Mouse (Mus musculus) liver, embryonic 15.5 days (tissue): ENCODE measurements around the gene Ubxn7. TPM values are rescaled to one million over a fixed set of nuclear protein-coding genes. Genes with fewer than 3 reads are reported as not detected.

ENCODE experiments used
- ATAC-seq: fragments of 200-750 bp; cut with Nextera tagmentation; 2 replicates; pipeline ENCODE4 v1.8.0; 2017; ENCODE audit warnings: moderate number of reproducible peaks, mild to moderate bottlenecking, moderate library complexity; ENCODE audit not compliant: insufficient read depth
- H3K27ac ChIP-seq: fragments of 300-500 bp; sonication (generic); replicated peaks from 2 replicates; pipeline ENCODE4 v1.5.1; 2015; ENCODE audit warnings: mild to moderate bottlenecking, inconsistent platforms
- H3K27me3 ChIP-seq: fragments of 300-500 bp; sonication (generic); 2 replicates; pipeline ENCODE4 v1.6.1; 2015; ENCODE audit warnings: mild to moderate bottlenecking, inconsistent platforms
- H3K36me3 ChIP-seq: fragments of 300-500 bp; sonication (generic); replicated peaks from 2 replicates; pipeline ENCODE4 v1.6.1; 2015; ENCODE audit warnings: moderate library complexity, mild to moderate bottlenecking, inconsistent platforms
- H3K4me1 ChIP-seq: fragments of 300-500 bp; sonication (generic); replicated peaks from 2 replicates; pipeline ENCODE4 v1.6.1; 2015; ENCODE audit warnings: inconsistent platforms
- H3K4me2 ChIP-seq: fragments of 300-500 bp; sonication (generic); 2 replicates; pipeline ENCODE4 v1.6.1; 2015; ENCODE audit warnings: moderate library complexity, mild to moderate bottlenecking, inconsistent platforms
- H3K4me3 ChIP-seq: fragments of 300-500 bp; sonication (generic); replicated peaks from 2 replicates; pipeline ENCODE4 v1.5.1; 2015; ENCODE audit warnings: mild to moderate bottlenecking, inconsistent platforms
- H3K9ac ChIP-seq: fragments of 300-500 bp; sonication (generic); 2 replicates; pipeline ENCODE4 v1.6.1; 2015; ENCODE audit warnings: moderate library complexity, mild to moderate bottlenecking, inconsistent platforms
- H3K9me3 ChIP-seq: fragments of 300-500 bp; sonication (generic); replicated peaks from 2 replicates; pipeline ENCODE4 v1.6.1; 2016; ENCODE audit warnings: inconsistent platforms
- WGBS: fragments of 180-500 bp; shearing (Covaris S2); methylation state at CpG from one replicate; pipeline ENCODE4 v1.1.7; 2015; ENCODE audit warnings: mixed read lengths; ENCODE audit not compliant: insufficient replicate concordance; 5-methylcytosine and 5-hydroxymethylcytosine counted together
- polyA plus RNA-seq: library from polyadenylated mRNA; unstranded; fragments of >200 nt; fragmentation: Nextera tagmentation; extraction: Ambion mirVana; gene quantifications from 2 replicates; pipeline ENCODE4 v1.2.1, GENCODE M21; 2015

Gene Ubxn7
- polyA plus RNA-seq, 1 experiment from 2014 or later = 7.3 TPM

DNA sequence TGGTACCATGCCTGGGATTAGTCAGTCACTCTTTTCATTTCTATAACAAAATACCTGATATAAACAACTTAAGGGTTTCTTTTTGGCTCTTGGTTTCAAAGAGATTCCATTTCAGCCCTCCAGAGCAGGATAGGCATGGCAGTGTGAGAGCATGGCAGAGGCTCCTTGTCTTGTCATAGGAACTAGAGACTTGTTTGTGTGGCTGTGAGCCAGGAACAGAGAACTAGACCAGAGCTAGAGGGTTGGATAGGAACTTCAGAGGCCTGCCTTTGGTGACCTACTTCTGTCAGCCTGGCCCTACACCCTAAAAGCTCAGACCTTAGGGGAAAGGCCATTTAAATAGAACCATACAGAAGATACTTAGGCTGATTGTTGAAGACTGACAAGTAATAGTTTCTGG is 50.8 kb downstream of the Ubxn7 start:
- Histone ChIP-seq H3K4me1 (peaks cover 4% of the 10 kb centered on the region), H3K27me3 (no peaks in the 10 kb centered on the region), H3K9me3 (no peaks in the 10 kb centered on the region), H3K36me3 (peaks cover 69% of the 10 kb centered on the region), H3K9ac (no peak overlapping the region), H3K4me3 (no peak overlapping the region), H3K4me2 (no peak overlapping the region), H3K27ac (no peak overlapping the region)
- ATAC-seq = no peak

DNA sequence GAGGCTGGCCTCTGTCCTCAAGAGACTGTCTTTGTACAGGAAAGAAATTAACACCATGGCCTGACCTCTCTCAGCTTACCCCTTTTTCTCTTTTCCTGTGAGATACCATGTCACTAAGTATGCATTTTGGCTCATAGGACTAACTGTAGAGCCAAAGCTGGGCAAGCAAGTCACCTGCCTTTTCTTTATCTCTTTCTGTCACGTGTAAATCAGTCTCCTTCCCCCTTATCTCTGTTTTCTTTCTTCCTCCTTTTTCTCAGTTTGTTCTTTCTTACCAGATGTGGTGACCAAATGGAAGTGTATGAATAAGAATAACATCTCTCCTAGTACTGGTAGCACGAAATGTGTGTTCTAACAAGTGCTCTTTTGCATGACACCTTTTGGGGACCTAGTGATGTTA is 52.8 kb downstream of the Ubxn7 start:
- H3K9me3 ChIP-seq = no peaks in the 10 kb centered on the region
- H3K27ac ChIP-seq = no peak overlapping the region
- H3K27me3 ChIP-seq = no peaks in the 10 kb centered on the region
- WGBS = 33% methylated on average over 2 of the region's 2 CpGs
- H3K4me1 ChIP-seq = peaks cover 10% of the 10 kb centered on the region
- no peak overlapping the region for H3K4me3 ChIP-seq
- no peak overlapping the region for H3K4me2 ChIP-seq
- H3K36me3 ChIP-seq = peaks cover 52% of the 10 kb centered on the region
- ATAC-seq = no peak
- no peak overlapping the region for H3K9ac ChIP-seq

GRCm38 (mm10) chr16:32386826-32387225 is 54.8 kb downstream of the Ubxn7 start:
- no peak for ATAC-seq
- Histone ChIP-seq H3K27me3 (no peaks in the 10 kb centered on the region), H3K4me1 (peaks cover 11% of the 10 kb centered on the region), H3K4me2 (no peak overlapping the region), H3K9ac (no peak overlapping the region), H3K4me3 (no peak overlapping the region), H3K9me3 (no peaks in the 10 kb centered on the region), H3K27ac (no peak overlapping the region), H3K36me3 (peaks cover 50% of the 10 kb centered on the region)
- whole genome bisulfite sequencing = 79% methylated on average over 3 of the region's 3 CpGs

GRCm38 (mm10) chr16:32389049-32389448 is 57.0 kb downstream of the Ubxn7 start:
- Histone ChIP-seq H3K9ac (no peak overlapping the region), H3K9me3 (no peaks in the 10 kb centered on the region), H3K36me3 (peaks cover 33% of the 10 kb centered on the region), H3K4me1 (peaks cover 11% of the 10 kb centered on the region), H3K4me3 (no peak overlapping the region), H3K4me2 (no peak overlapping the region), H3K27ac (0 out of 2 replicates have a peak overlapping the region, but pooled peaks have one; percentile 56), H3K27me3 (no peaks in the 10 kb centered on the region)
- ATAC-seq = no peak

DNA sequence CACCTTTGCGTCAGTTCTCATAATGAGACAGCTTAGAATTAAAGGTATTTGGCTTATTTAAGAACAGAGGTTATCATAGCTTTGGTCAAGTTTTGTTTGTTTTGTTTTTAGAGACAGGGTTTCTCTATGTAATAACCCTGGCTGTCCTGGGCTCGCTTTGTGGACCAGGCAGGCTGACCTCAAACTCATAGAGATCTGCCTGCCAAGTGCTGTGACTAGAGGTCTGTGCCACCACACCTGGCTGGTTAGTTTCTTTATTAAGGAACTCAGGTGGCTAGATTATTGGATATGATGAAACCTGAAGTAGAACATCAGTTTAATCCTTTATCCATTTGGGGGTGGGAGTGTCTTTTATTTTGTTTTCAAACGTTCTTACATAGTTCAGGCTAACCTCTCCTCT is 57.8 kb downstream of the Ubxn7 start:
- Histone ChIP-seq H3K4me1 (peaks cover 9% of the 10 kb centered on the region), H3K9me3 (no peaks in the 10 kb centered on the region), H3K27me3 (no peaks in the 10 kb centered on the region), H3K4me3 (no peak overlapping the region), H3K27ac (no peak overlapping the region), H3K36me3 (peaks cover 30% of the 10 kb centered on the region), H3K4me2 (no peak overlapping the region), H3K9ac (no peak overlapping the region)
- no peak for ATAC-seq
- WGBS = 68% methylated on average over 3 of the region's 3 CpGs

DNA sequence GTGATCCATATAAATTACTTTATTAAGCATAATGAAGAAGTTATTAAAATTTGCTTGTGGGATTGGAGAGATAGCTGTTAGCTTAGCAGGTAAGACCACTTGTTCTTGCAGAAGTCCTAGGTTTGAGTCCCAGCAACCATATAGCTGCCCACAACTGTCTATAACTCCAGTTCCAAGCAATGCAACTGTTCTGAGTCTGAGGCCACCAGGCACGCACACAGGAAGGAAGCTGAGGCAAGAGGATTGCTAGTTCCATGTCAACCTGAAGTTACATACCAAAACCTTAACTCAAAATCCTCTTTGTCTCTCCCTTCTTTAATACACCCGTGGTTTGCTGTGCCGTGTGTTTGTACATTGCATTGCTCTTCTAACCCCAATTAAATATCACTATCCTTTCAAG is 58.8 kb downstream of the Ubxn7 start:
- 60% methylated on average over 3 of the region's 3 CpGs for WGBS
- H3K27ac ChIP-seq = no peak overlapping the region

DNA sequence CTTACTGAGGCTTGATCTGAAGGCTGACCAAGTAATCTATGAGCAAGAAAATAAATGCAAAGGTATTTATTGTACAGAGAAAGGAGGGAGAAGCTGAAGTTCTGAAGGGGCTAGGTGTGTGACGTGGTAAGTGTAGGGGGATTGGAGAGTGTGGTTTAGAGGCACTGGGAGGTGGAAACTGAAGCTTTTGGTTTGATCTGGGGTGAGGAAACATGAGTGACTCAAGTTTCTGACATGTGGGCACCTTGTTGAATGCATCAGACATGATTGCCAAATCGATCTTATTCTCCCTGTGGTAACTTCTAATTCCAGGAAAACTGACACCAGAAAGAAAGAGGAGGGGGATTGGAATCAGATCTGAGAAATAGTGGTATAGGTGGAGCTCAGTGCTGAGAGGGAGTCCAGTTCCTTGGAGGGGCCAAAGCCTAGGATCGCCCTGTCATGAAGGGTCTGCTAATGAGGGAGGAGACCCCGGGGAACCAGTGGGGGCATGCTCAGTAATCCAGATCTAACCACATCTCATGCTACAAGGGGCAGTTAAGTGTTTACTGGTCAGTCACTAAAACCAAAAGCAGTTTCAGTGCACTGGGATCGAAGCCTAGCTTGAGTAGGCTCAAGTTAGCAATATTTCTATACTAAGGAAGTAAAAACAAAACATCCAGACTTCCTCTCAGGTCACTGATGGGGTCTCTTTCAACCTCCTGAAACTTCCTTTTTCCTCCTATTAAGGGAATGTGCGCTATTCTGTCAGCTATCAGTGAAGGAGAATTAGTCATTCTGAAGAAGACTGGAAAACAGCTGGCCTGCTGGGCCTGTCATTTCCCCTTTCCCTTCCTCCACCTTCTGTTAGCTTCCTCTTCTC is 63.9 kb downstream of the Ubxn7 start:
- H3K27ac ChIP-seq = peak overlapping the region; percentile 33; the same call in 1 of the 2 replicates
- H3K27me3 ChIP-seq = no peaks in the 10 kb centered on the region
- peaks cover 10% of the 10 kb centered on the region for H3K36me3 ChIP-seq
- H3K4me1 ChIP-seq = 0 out of 2 replicates have a peak, but pooled peaks cover 4% of the 10 kb centered on the region
- H3K9ac ChIP-seq = no peak overlapping the region
- H3K9me3 ChIP-seq = no peaks in the 10 kb centered on the region
- no peak overlapping the region for H3K4me2 ChIP-seq
- no peak overlapping the region for H3K4me3 ChIP-seq
- ATAC-seq = no peak
- 44% methylated on average over 6 of the region's 6 CpGs for WGBS

More for the DNA sequence above, 58.8 kb downstream of the Ubxn7 start:
- Histone ChIP-seq H3K9ac (no peak overlapping the region), H3K4me1 (peaks cover 7% of the 10 kb centered on the region; the same call in 1 of the 2 replicates), H3K9me3 (no peaks in the 10 kb centered on the region), H3K36me3 (peaks cover 21% of the 10 kb centered on the region), H3K27me3 (no peaks in the 10 kb centered on the region), H3K4me2 (no peak overlapping the region), H3K4me3 (no peak overlapping the region)
- no peak for ATAC-seq

DNA sequence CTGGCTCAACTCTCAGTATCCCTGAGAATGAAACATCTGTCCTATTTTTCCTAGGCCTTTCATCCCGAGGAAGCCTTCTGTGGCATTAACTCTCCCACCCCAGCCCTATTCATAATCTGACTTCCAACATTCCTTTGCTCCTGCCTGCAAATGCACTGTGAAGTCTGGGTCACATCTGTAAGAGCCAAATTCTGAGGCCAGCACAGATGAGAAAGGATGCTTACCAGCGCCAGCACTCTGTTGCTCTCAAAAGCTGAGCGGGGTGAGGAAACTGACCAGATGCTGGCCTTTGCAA is 64.4 kb downstream of the Ubxn7 start:
- H3K9me3 ChIP-seq = no peaks in the 10 kb centered on the region
- 70% methylated on average over 3 of the region's 3 CpGs for WGBS

GRCm38 (mm10) chr16:32398206-32398605 is 66.1 kb downstream of the Ubxn7 start:
- H3K9ac ChIP-seq = no peak overlapping the region
- no peak overlapping the region for H3K27ac ChIP-seq
- no peak overlapping the region for H3K4me2 ChIP-seq
- H3K27me3 ChIP-seq = no peaks in the 10 kb centered on the region
- no peak for ATAC-seq
- no peaks in the 10 kb centered on the region for H3K9me3 ChIP-seq
- H3K36me3 ChIP-seq = peaks cover 1% of the 10 kb centered on the region; the same call in 1 of the 2 replicates
- WGBS = 49% methylated on average over 3 of the region's 3 CpGs
- H3K4me3 ChIP-seq = no peak overlapping the region
- 0 out of 2 replicates have a peak, but pooled peaks cover 4% of the 10 kb centered on the region for H3K4me1 ChIP-seq

More for the DNA sequence above, 64.4 kb downstream of the Ubxn7 start:
- Histone ChIP-seq H3K9ac (no peak overlapping the region), H3K27ac (0 out of 2 replicates have a peak overlapping the region, but pooled peaks have one; percentile 33), H3K27me3 (no peaks in the 10 kb centered on the region), H3K4me1 (0 out of 2 replicates have a peak, but pooled peaks cover 4% of the 10 kb centered on the region), H3K4me2 (no peak overlapping the region), H3K36me3 (peaks cover 5% of the 10 kb centered on the region; the same call in 1 of the 2 replicates), H3K4me3 (no peak overlapping the region)
- no peak for ATAC-seq

- Histone ChIP-seq H3K9ac (no peak within 1 kb of the TSS), H3K4me3 (no peak within 1 kb of the TSS), H3K27ac (no peak within 1 kb of the TSS), H3K4me2 (no peak within 1 kb of the TSS), H3K9me3 (no peaks in the 10 kb centered on the region), H3K27me3 (no peaks in the 10 kb centered on the region), H3K36me3 (no peaks in the 10 kb centered on the region), H3K4me1 (0 out of 2 replicates have a peak, but pooled peaks cover 4% of the 10 kb centered on the region)
- ATAC-seq = no peak
- 76% methylated on average over 7 of the region's 7 CpGs for WGBS
Observed at GRCm38 (mm10) chr16:32400267-32400666, 68.2 kb downstream of the Ubxn7 start, which contains the start of gene Tm4sf19. Gene Tm4sf19 (plus strand): TSS chr16:32400506.

- Histone ChIP-seq H3K4me1 (no peaks in the 10 kb centered on the region), H3K4me2 (no peak overlapping the region), H3K27me3 (no peaks in the 10 kb centered on the region), H3K9ac (no peak overlapping the region), H3K9me3 (no peaks in the 10 kb centered on the region), H3K36me3 (no peaks in the 10 kb centered on the region), H3K4me3 (no peak overlapping the region), H3K27ac (no peak overlapping the region)
- ATAC-seq = no peak
- 35% methylated on average over 9 of the region's 9 CpGs for WGBS
Observed at GRCm38 (mm10) chr16:32401335-32401965, 69.4 kb downstream of the Ubxn7 start.
